In the genomic region with DNA sequence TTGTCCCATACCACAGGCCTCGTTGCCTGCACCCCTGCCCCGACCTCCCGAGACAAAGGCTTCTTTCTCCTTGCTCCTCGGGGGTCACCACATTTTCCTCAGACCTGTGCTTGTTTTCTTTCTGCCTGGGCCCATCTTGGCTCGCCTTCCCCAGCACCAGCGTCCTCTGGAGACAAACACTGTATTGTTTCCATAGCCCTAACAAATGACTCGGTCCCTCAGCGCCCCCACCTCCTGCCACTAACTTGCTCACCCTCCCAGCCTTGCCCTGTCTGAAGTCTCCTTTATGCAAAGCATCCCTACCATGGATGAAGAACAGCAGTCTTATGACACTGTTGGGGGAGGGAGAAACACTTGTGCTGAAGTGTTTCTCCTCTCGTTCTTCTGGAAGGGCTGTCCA, we compare ENCODE assay signal across 12 mouse cellular contexts.
DNase-seq lines count a peak whose midpoint lies in the region; ATAC-seq and TF ChIP-seq lines count a peak whose summit lies in the region.
"Had no signal": no experiment of that assay in that cellular context is flagged by ENCODE, and none has a peak within 500 bp of the region (broad histone marks: within the 10 kb centered on the region; RNA-seq: fewer than 3 reads in every experiment).

No protein-coding gene starts in this region.

- no peak for DNase-seq in heart, embryonic 10.5 days (ENCODE audit: low spot score)
- DNase-seq in heart, adult 8-10 months (ENCODE audit: low spot score): no peak
- DNase-seq in limb, embryonic 11.5 days (ENCODE audit: low spot score): no peak
- DNase-seq in ovary, postnatal 36 days (ENCODE audit: low spot score): no peak
- no peak for DNase-seq in gastrocnemius, postnatal 25 days
- no peak for DNase-seq in liver, postnatal 0 days
- DNase-seq: adrenal gland, postnatal 10 days; cerebellum, adult 8-10 months had no signal

- TF ChIP-seq CTCF in liver, postnatal 0 days (IDR thresholded peaks at IDR 0.05; ENCODE audit: low read depth): no peak

- H3K27ac ChIP-seq in heart, embryonic 10.5 days: 0 out of 2 replicates have a peak overlapping the region, but pooled peaks have one; percentile 8
- peak overlapping the region; percentile 54; the same call in 1 of the 2 replicates for H3K27ac ChIP-seq in neural tube, embryonic 12.5 days
- no peak overlapping the region; the same call in 1 of the 2 replicates for H3K27ac ChIP-seq in neural tube, embryonic 15.5 days (replicated peaks)
- peak overlapping the region; percentile 30 for H3K27ac ChIP-seq in limb, embryonic 11.5 days (replicated peaks; ENCODE audit: low read depth, low read length)
- H3K27ac ChIP-seq in liver, postnatal 0 days (ENCODE audit: low read depth): no peak overlapping the region

- H3K27me3 ChIP-seq in heart, embryonic 10.5 days (ENCODE audit: insufficient read depth, poor library complexity, severe bottlenecking): peaks cover 23% of the 10 kb centered on the region; the same call in 1 of the 2 replicates
- no peaks in the 10 kb centered on the region for H3K27me3 ChIP-seq in neural tube, embryonic 12.5 days (replicated peaks)
- no peaks in the 10 kb centered on the region for H3K27me3 ChIP-seq in neural tube, embryonic 15.5 days (replicated peaks)
- no peaks in the 10 kb centered on the region for H3K27me3 ChIP-seq in limb, embryonic 11.5 days (ENCODE audit: control insufficient read depth, insufficient read depth, low read length)
- H3K27me3 ChIP-seq in liver, postnatal 0 days (ENCODE audit: insufficient read depth, low read length): no peaks in the 10 kb centered on the region

- no peak overlapping the region for H3K9ac ChIP-seq in neural tube, embryonic 12.5 days
- no peak overlapping the region for H3K9ac ChIP-seq in neural tube, embryonic 15.5 days (replicated peaks)
- H3K9ac ChIP-seq in limb, embryonic 11.5 days (ENCODE audit: low read length): no peak overlapping the region
- H3K9ac ChIP-seq in liver, postnatal 0 days (replicated peaks): no peak overlapping the region

- no peaks in the 10 kb centered on the region for H3K9me3 ChIP-seq in heart, embryonic 10.5 days
- H3K9me3 ChIP-seq in neural tube, embryonic 12.5 days: no peaks in the 10 kb centered on the region
- no peaks in the 10 kb centered on the region for H3K9me3 ChIP-seq in neural tube, embryonic 15.5 days (replicated peaks)
- H3K9me3 ChIP-seq in limb, embryonic 11.5 days (ENCODE audit: control insufficient read depth, low read length): no peaks in the 10 kb centered on the region
- no peaks in the 10 kb centered on the region for H3K9me3 ChIP-seq in liver, postnatal 0 days (ENCODE audit: low read length)

- H3K36me3 ChIP-seq in heart, embryonic 10.5 days: no peaks in the 10 kb centered on the region
- no peaks in the 10 kb centered on the region for H3K36me3 ChIP-seq in neural tube, embryonic 12.5 days
- H3K36me3 ChIP-seq in neural tube, embryonic 15.5 days: no peaks in the 10 kb centered on the region
- no peaks in the 10 kb centered on the region for H3K36me3 ChIP-seq in limb, embryonic 11.5 days (ENCODE audit: control insufficient read depth, insufficient read depth, low read length)
- no peaks in the 10 kb centered on the region for H3K36me3 ChIP-seq in liver, postnatal 0 days (replicated peaks; ENCODE audit: insufficient read depth, low read length)

- H3K4me3 ChIP-seq in heart, embryonic 10.5 days: no peak overlapping the region
- H3K4me3 ChIP-seq in neural tube, embryonic 12.5 days: no peak overlapping the region
- H3K4me3 ChIP-seq in neural tube, embryonic 15.5 days (replicated peaks): no peak overlapping the region
- no peak overlapping the region for H3K4me3 ChIP-seq in limb, embryonic 11.5 days (ENCODE audit: low read depth, low read length)
- no peak overlapping the region for H3K4me3 ChIP-seq in liver, postnatal 0 days (ENCODE audit: low read depth, low read length)
- H3K4me3 ChIP-seq: erythroblast, embryonic 14.5 days had no signal

- no peak for ATAC-seq in neural tube, embryonic 12.5 days (ENCODE audit: low FRiP score, low read depth)
- ATAC-seq in neural tube, embryonic 15.5 days (ENCODE audit: low FRiP score): no peak
- ATAC-seq in limb, embryonic 11.5 days (ENCODE audit: insufficient number of reproducible peaks, low FRiP score, low TSS enrichment, low read depth): no peak
- ATAC-seq in liver, postnatal 0 days: no peak
- ATAC-seq: inflammation-experienced regulatory T-cells, adult 6 months had no signal

- H3K4me1 ChIP-seq in heart, embryonic 10.5 days: peaks cover 32% of the 10 kb centered on the region
- H3K4me1 ChIP-seq in neural tube, embryonic 12.5 days: peaks cover 91% of the 10 kb centered on the region
- H3K4me1 ChIP-seq in neural tube, embryonic 15.5 days: peaks cover 46% of the 10 kb centered on the region
- peaks cover 25% of the 10 kb centered on the region for H3K4me1 ChIP-seq in limb, embryonic 11.5 days (ENCODE audit: control insufficient read depth, insufficient read depth, low read length)
- no peaks in the 10 kb centered on the region for H3K4me1 ChIP-seq in liver, postnatal 0 days (ENCODE audit: insufficient read depth)

- H3K4me2 ChIP-seq in neural tube, embryonic 12.5 days (replicated peaks): peak overlapping the region; percentile 36
- H3K4me2 ChIP-seq in neural tube, embryonic 15.5 days: no peak overlapping the region
- no peak overlapping the region for H3K4me2 ChIP-seq in limb, embryonic 11.5 days (ENCODE audit: low read depth, severe bottlenecking)
- no peak overlapping the region for H3K4me2 ChIP-seq in liver, postnatal 0 days (ENCODE audit: low read depth, low read length)

- no peak for TF ChIP-seq EP300 in liver, postnatal 0 days (IDR thresholded peaks at IDR 0.05; ENCODE audit: low read depth)

- 28% methylated on average over 9 of the region's 9 CpGs for WGBS in heart, embryonic 10.5 days
- WGBS in neural tube, embryonic 12.5 days: 5% methylated on average over 9 of the region's 9 CpGs
- WGBS in neural tube, embryonic 15.5 days: 14% methylated on average over 9 of the region's 9 CpGs
- 35% methylated on average over 9 of the region's 9 CpGs for WGBS in limb, embryonic 11.5 days
- WGBS in liver, postnatal 0 days (ENCODE audit: insufficient replicate concordance): 35% methylated on average over 9 of the region's 9 CpGs

Comparison
In these comparisons a context has a peak if more than half of its experiments do, and no peak if none do; other contexts are left out.
1. H3K27ac ChIP-seq: peak in heart, embryonic 10.5 days (single experiment), neural tube, embryonic 12.5 days (single experiment) and limb, embryonic 11.5 days (single experiment); none in neural tube, embryonic 15.5 days (single experiment) and liver, postnatal 0 days (single experiment).